Mouse (Mus musculus): ENCODE results near the gene Tcf7. TPM values are rescaled to one million over a fixed set of nuclear protein-coding genes. Genes with fewer than 3 reads are reported as not detected.

Gene Tcf7
- 100 to 1,000 TPM; 305 to 880 TPM for polyA plus RNA-seq (2017; shearing (Covaris generic))

DNA sequence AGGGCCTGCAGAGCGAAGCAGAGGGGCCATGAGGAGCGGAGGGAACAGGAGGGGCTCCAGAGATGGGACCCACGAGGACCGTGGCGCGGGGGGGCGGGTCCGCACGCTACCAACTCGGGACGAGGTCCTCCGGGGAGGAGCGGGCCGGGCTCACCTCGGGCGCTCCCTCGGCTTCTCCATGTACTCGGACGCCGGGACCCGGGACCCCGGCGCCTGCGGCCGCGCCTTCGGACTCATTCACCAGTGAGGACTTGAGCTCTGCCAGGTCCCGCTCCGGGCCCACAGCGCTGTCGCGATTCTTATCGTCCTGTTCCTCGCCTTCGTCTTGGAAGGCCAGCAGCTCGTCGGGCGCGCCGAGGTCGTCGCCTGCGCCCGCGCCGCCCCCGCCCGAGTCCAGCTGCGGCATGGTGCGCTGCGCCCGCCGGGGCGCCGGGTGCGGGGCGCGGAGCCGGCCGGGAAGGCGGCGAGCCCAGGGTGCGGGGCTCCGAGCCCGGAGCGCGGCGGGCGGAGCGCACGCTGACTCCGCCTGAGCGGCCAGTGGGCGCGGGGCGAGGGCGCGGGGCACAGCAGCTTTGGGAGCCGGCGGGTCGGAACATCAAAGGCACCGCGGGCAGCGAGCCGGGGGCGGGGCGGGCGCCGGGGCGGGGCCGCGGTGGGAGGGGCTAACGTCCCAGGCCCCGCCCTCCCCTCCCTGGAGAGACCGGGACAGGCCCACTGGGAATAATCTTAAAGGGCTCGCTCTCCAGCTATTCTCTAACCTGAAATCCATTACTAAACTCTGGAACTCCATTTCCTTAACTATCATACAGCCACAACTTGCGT, at the start of gene Tcf7:
Tcf7 (minus strand) TSS at position 241 of the 822 bp plus-strand sequence.

DNA sequence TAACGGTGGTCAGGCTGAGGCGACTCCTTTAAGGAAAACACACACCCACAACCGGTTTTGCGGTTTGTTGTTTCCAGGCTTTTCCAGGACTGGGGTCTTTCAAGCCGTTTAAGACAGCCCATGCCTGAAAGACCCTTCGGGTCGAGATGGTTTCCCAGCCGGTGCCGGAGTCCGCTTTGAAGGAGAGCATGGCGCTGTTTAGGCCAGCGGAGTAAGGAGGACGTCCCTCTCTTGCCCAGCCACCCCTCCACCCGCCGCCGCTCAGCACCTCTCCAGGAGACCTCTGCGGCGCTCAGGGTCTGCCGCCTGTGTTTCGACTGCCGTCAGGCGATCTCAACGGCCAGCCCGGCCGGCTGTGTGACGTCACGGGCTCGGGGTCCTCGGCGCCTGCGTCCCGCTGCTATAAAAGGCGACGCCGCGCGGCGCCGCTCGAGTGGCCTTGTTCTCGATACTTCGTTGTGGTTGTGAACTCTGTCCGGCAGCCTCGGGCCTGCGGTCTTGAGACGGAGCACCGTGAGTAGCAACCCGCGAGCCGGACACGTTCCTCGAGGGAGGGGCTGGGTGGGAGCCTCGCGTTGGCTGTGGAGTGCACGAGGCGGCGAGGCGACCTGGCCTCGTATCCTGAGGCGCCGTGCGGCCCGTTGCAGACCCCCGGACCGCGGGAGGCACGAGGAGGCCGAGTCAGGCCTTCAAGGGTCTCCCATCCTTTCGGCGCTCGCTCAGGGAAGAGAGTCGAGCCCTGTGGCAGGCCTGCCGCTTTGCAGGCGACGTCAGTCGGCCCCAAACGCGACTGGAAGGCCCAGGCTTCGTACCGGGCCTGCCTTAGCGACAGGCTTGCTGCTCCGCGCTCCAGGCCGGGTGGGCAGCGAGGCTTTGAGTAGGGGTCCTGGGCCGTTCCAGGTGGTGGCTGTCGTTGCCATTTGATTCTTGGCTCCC, 50.9 kb downstream of the Tcf7 start, which contains the start of gene Skp1a:
Skp1a (plus strand) TSS at position 390 of the 936 bp plus-strand sequence.

DNA sequence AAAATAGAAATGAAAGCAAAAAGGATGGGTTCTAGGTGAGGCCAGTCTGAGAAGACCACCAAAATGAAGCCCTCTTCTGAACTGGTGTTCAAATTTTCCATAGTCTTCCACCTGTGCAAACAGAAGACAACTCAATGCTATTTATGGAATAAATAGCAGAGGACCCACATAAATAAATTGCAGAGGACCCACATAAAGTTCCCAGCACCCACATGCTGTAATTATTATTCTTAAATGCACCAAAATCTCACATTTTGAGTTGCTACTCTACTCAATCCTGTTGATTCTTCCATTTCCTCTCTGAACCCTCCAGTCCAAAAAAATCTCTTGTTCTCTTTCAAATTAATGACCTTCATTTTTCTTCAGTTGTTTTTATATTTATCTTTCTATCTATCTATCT, 68.9 kb downstream of the Tcf7 start, which contains the start of gene Olfr1371:
Olfr1371 (minus strand) TSS at position 101 of the 400 bp plus-strand sequence.

Other genes with a start within 250 kb of the Tcf7 start
- gene Ppp2ca, start 184.3 kb downstream of the Tcf7 start, polyA plus RNA-seq (2017; shearing (Covaris generic)), result 100 to 1,000 TPM; 112 to 117 TPM
- not detected for gene Olfr1373, start 137.5 kb downstream of the Tcf7 start, polyA plus RNA-seq (2017; shearing (Covaris generic))
- gene Olfr1371, start 69.0 kb downstream of the Tcf7 start, polyA plus RNA-seq (2017; shearing (Covaris generic)), result not detected
- 100 to 1,000 TPM; 274 to 368 TPM for gene Skp1a, start 51.0 kb downstream of the Tcf7 start, polyA plus RNA-seq (2017; shearing (Covaris generic))
- gene Vdac1, start 77.8 kb upstream of the Tcf7 start, polyA plus RNA-seq (2017; shearing (Covaris generic)), result 10 to 100 TPM; 82.2 to 93.3 TPM
- 10 to 100 TPM; 83.7 to 95.4 TPM for gene 9530068E07Rik, start 113.4 kb upstream of the Tcf7 start, polyA plus RNA-seq (2017; shearing (Covaris generic))